Mouse (Mus musculus) small intestine, adult 2 months (tissue): Measurements from ENCODE around the gene Slc25a35.

ENCODE experiments used
- CTCF ChIP-seq: fragments of 200-500 bp; IDR thresholded peaks from 2 replicates; pipeline ENCODE4 v1.5.1; 2012; ENCODE audit warnings: low read depth, mild to moderate bottlenecking, control low read depth, inconsistent platforms, low read length, moderate library complexity, mixed read lengths; ENCODE audit not compliant: insufficient replicate concordance, insufficient read length; ENCODE audit errors: extremely low read depth
- POLR2A ChIP-seq: fragments of 200-500 bp; IDR thresholded peaks from 2 replicates; pipeline ENCODE4 v1.6.1; 2012; ENCODE audit warnings: low read depth, mild to moderate bottlenecking, control low read depth, inconsistent platforms, low read length, moderate library complexity

GRCm38 (mm10) chr11:68956107-68956506 lies 11.8 kb upstream of the Slc25a35 start:
- TF ChIP-seq POLR2A = no peak
- no peak for TF ChIP-seq CTCF
